Mouse (Mus musculus): ENCODE measurements around the gene Rnf166.

Gene Rnf166

DNA sequence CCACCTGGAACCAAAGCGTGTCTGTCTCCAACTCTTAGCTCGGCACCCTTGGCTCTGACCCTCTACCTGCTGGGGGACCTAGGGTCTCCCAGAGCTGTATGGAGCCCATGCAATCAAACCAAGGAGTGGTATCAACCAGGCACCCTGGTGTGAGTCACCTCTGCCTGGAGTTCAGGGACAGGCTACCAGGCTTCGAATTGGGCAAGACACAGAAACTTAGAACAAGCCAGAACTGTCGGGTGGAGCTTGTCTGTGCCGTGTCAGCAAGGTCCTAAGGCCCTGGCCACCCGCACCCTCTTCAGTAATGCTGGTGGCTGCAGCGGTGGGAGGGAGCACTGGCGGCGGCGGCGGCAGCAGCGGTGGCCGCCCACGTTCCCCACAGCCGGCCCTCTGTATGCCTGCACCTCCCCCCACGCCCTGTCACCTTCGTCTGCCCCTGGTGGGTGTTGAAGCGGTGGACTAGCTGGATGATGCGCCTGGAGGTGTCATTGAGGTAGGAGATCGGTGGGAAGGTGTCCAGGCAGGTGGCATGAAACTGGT, 39.2 kb downstream of the Rnf166 start:
- DNase-seq: no peak

DNA sequence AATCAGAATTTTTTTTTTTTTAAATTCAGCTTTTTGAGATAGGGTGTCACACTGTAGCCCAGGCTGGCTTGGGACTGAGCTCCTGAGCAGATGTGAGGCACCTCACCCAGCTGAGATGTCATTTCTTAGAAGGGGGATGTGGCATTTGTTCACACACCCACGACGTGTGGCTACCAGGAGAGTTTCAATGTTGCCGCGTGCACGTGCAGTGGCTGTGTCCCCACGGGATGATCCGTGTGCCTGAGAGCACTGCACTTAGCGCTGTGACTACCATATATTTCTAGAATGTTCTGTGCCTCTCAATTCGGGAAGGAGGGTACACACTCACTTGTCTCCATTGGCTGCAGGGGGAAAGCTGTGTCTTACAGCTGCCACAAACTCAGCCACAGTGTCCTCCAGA, 39.7 kb downstream of the Rnf166 start:
- DNase-seq: no peak

DNA sequence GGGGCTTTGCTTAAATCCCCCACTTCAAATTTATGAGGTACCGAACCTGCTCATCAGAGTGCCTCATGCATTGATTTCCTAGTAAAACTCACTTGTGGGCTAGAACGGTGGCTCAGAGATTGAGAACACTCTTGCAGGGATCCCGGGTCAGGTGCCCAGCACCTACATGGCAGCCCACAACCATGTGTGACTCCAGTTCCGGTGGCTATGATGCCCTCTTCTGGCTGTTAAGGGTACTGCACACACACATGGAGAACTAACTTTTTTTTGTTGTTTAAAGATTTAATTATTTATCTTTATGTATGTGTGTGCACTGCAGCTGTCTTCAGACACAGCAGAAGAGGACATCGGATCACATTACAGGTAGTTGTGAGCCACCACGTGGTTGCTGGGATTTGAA, 40.5 kb downstream of the Rnf166 start:
- no peak for DNase-seq

DNA sequence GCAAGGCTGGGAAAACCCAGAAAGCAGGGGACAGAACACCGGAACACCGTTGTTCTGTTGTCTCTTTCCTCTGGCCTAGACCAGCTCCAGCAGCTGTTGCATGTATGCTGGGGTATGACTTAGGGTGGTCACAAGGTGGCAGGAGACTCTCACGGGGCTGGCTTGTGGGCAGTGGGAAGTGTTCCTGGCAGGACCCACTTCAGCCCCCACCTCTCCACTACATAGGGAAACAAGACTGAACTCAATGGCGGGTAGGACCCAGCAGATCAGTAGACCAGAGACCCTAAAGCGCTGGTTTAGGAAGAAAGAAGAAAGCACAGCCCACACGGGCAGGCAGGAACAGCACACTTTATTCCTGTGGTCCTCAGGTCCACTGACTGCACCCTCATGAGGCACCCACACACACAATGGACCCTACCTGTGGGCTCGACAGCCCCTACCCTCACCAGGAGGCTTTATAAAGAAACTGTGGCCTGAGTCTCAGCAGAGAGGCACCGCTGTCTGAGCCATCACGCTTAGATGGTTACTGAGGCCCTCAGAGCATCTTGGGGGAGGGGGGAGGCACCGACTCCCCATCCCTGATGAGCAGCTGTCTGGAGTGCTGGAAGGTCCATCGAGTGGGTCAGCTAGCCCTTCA, 42.5 kb downstream of the Rnf166 start:
- no peak for DNase-seq

DNA sequence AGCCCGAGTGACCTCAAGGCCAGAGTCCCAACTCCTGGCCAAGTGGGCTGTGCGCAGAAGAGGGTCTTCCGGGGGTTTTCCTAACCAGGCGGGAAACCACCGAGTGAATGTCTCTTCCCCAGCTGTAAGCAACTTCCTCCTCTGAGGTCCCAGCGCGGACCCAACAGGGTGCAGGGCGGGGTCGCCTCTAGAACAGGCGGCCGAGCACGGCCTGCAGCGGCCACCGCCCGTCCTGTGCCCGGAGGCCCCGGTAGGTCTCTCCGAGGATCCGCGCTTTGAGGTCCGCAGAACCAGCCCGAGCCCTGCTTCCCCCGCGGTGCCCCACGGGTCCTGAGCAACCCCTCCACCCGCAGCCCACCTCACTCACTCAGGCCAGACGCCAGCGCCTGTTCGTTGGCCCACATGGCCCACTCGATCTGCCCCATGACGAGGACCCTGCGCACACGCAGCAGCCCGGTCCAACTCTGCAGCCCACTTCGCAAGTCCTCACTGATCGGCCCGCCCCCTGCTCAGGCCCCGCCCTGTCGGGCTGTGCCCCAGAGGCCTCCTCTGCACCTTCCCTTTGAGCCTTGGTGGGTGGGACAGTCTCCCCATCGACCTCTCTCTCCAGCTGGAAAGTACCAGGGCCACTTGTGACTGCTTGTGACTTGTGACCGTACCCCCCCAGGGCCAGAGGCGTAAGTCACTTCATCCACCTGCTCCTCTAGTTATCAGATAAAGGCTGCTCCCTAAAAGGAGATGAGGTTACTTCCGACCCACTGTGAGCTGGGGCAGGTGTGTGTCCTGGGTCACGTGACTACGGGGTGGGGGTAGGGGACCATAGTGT, 43.2 kb downstream of the Rnf166 start, which contains the start of gene Cyba:
Gene Cyba, minus strand, starts transcription at position 488 of the 826 bp plus-strand sequence.
- peak; percentile 29 to 35 for DNase-seq

DNA sequence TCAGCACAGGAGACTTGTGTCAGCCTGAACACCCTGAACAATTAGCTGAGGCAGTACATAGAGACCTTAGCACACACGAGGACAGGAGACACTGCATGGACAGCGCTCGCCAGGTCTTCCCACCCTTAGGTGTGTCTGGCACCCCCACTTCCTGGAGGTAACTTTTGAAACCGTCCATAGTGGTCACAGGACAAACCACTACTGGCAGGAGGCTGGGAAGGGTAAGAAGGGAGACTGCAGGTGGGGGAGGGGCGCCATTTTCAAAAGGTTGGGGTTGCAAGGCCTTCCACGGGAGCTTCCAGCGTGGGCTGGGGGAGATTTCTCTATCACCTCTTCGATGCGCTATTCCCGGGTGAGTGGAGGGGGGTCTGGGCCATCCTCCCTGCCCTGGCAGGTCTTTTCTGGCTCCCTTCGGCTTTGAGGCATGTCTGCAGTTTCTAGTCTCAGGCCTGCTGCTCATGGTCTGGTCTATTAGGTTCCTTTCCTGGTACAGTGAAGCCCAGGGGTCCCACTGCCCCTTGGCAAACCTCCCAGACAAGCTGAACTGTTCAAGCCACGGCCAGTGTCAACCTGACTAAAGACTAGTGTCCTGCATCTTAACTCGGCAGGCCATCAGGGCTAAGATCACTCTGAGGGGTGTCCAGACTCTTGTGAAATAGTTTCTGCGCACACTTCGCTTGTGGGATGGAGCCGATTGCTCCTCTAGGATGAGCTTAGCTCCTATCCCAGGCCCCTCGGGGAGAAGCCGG, 44.0 kb downstream of the Rnf166 start:
- no peak for DNase-seq

DNA sequence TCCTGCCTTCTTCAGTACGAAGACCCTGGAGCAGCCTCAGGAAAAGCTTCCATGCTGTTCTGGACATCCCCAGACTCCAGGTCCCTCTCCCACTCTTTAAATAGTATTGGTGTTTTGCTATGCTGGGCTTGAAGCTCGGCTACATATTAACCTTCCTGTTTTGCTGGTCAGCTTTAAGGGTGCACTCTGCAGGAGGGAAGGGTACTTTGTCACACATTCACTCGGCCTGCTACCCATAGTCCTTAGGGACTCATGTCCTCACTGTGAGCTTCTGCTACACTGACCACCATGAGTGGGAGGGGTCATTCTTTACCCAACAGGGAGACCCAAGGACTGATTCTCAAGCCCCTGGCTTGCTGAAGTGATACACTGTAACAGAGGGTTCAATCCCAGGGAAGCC, 45.2 kb downstream of the Rnf166 start:
- DNase-seq: no peak

DNA sequence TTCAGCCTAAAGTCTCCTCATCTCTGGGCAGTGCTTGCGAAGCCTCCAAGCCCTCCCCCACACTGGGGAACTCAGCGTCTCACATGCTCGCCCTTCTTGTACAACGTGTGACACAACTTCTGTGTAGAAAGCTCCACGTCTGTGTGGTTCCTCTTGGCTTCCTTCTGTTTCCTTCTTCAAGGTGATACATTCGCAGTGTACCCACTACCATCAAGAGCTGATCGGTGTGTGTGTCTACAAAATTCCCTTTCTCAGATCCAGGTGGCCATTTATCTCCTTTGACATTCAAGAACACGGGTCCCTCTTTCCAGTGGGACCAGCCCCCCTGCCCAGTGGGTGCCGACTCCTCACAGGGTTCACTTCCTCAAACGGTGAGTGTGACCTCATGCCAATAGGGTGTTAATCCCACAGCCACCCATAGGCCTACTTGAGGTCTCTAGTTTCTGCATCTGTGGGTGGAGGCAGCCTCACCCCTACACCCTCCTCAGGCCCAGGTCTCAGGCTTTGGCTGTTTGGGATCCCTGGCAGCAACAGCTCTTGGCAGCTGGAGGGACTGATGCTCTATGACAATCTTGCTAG, 45.7 kb downstream of the Rnf166 start:
- no peak for DNase-seq

DNA sequence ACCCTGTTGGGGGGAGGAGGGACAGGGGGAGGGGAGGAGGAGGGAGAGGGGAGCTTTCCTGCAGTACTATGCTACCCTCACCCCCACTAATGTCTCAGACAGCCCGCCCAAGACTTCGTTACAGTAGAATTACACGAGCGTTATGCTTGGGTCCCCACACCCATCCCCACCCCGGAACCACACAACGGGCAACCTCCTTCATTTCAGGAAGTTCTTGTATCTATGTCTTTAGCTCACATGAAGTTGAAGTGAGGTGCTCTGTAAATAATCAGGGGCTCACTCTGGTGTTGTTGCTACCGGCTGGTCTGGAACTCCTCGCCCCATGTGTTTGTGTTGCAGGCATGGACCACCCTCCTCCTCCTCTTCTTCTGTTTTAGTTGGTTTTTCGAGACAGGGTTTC, 47.7 kb downstream of the Rnf166 start:
- no peak for DNase-seq

DNA sequence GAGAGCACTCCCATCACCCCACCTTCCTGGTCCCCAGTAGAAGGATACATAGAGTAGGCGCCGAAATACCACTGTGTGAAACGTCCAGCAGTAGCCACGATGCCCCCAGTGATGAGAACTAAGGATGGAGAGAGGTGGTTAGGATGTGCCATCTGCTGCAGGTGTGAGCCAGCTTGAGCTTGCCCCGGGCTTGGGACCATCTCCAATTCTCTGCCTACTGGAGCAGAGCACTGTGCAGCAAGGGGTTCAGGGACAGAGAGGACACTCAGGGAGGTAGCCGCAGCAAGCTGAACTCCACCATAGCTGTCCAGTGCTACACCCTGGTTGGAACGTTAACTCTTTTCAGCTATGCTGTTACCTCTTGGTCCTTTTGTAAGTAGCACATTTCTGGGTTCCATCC, 48.3 kb downstream of the Rnf166 start:
- no peak for DNase-seq

DNA sequence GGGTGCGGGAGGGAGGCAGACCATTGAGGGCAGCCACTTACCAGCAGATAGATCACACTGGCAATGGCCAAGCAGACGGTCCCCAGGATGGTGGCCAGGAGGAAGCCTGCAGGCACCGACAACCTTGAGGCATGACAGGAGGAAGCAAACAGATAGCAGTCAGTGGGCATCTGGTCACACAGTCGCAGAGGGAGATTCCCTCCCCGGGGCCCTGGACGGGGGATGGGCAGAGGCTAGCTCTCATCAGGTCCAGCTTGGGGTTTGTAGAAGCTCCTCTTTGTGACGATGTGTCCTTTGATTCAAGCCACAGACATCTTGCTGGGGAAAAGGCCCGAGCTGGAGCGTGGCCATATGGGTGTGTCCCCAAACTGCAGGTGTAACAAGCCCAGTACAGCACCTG, 49.7 kb downstream of the Rnf166 start:
- DNase-seq: no peak

DNA sequence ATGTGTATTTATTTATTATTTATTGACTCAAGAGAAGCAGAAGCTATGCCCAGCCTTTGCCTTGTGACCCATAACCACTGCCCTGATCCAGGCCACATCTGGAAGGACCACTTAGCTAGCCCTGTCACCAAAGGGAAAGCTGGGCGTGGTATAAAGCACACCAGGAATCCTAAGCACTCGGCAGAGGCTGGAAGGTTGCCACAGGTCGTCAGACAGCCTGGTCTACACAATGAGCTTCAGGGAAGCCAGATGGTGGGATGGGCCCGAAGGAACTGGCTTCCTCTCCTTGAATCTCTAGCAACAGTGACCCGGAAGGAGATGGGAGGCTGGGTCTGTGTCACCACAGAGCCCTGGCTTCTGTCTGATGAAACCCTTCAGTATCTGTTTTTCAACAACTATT, 52.2 kb downstream of the Rnf166 start:
- peak in 1 of 2 experiments; percentile 44 for DNase-seq

DNA sequence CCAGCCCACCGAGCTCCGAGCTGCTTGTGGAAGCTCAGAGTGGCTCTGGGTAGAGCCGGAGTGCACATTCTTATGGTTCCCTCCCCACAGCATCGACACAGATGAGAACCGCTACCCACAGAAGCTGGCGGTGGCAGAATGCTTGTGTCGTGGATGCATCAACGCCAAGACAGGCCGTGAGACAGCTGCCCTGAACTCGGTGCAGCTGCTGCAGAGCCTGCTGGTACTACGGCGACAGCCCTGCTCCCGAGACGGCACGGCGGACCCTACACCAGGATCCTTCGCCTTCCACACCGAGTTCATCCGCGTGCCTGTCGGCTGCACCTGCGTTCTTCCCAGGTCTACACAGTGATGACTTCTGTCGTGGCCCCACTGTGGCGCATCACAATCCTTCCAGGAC, 52.6 kb downstream of the Rnf166 start:
- DNase-seq: no peak

DNA sequence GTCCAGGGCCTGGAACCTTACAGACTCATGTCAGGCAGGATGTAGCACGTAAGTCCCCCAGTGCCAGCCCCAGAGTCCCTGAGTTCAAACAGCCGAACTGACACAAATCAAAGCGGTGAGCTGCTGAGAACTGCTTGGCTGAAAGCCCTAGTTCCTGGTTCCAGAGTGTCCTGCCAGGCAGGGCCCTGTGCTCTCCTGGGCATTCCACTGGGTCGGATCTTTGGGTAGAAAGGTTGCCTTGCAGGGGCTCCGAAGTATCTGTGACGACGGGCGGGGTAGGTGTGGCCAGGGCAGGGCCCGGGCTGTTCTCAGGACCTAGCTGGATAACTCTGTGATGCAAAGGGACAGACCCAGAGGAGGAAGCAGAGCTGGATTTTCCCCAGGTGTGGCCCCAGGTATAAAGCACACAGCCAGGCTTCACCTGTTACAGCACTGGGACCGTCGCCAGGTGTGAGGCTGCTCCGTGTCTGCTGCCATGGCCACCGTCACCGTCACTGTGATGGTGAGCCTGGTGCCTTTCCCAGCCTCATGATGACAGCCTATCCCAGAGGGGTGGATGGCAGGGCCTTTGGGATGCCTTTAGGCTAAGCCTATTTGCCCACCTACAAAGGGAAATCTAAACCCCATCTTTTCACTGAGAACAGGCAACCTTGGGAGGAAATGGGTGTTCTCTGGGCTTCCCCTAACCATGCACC, 54.3 kb downstream of the Rnf166 start, which contains the start of gene Il17c:
Gene Il17c, plus strand, starts transcription at position 645 of the 695 bp plus-strand sequence.
- peak; percentile 40 to 66 for DNase-seq

DNA sequence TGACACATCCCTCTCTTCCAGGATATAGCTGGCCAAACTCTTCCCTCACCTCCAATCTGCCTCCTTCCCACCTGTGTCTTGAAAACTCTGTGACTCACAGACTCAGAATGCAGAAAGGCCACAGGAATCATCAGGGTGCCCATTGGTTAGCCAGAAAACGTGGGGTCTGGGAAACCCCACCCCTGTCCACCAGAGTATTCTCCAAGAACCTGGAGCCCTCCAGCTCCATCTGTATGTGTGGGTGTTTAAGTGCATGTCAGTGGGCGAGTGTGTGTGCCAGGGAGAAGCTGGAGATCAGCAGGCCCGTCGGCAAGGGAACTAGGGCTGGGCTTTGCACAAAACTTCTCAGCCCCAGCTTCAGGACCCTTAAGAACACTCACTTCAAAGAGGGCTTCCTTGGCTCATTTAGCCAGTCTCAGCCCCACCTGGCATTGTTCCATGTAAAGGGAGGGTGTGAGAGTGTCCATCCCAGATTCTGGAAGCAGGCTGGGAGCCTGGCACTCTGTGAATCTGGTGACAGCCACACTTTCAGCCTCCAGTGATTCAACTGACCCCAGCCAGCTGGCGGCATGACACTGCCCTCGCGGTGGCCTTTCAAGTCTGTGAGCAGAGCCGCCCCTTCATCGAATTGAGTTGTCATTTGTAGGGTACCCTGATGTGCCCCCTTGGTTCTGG, 55.8 kb downstream of the Rnf166 start:
- peak in 1 of 2 experiments; percentile 53 for DNase-seq
